Mouse (Mus musculus) frontal cortex, postnatal 10 days (tissue): ENCODE measurements around the gene Arhgef3.

Experiments
- DNase-seq, 2 experiments: peaks; one replicate each; pipeline ENCODE4 v3.0.0; 2022; ENCODE audit warnings: low spot score in 2 of 2, mixed read lengths in 1 of 2

Gene Arhgef3

GRCm38 (mm10) chr14:27310559-27311242, 196.0 kb downstream of the Arhgef3 start:
- DNase-seq = no peak

- DNase-seq = no peak
These were observed 197.7 kb downstream of the Arhgef3 start for GRCm38 (mm10) chr14:27312380-27312779.

- DNase-seq = no peak
These were observed 201.0 kb downstream of the Arhgef3 start for GRCm38 (mm10) chr14:27315737-27316136.

- no peak for DNase-seq
These were observed 202.4 kb downstream of the Arhgef3 start for GRCm38 (mm10) chr14:27317146-27317545.

GRCm38 (mm10) chr14:27319386-27319785, 204.7 kb downstream of the Arhgef3 start:
- DNase-seq = no peak

- DNase-seq = no peak
These were observed 207.3 kb downstream of the Arhgef3 start for GRCm38 (mm10) chr14:27322041-27322440.

GRCm38 (mm10) chr14:27324689-27325088, 210.0 kb downstream of the Arhgef3 start:
- no peak for DNase-seq

GRCm38 (mm10) chr14:27325537-27325936, 210.8 kb downstream of the Arhgef3 start:
- no peak for DNase-seq

GRCm38 (mm10) chr14:27327862-27328261, 213.2 kb downstream of the Arhgef3 start:
- DNase-seq = no peak

- DNase-seq = no peak
These were observed 214.3 kb downstream of the Arhgef3 start for GRCm38 (mm10) chr14:27328952-27329351.

GRCm38 (mm10) chr14:27331490-27332035, 216.9 kb downstream of the Arhgef3 start:
- DNase-seq = no peak

- DNase-seq = no peak
These were observed 217.8 kb downstream of the Arhgef3 start for GRCm38 (mm10) chr14:27332359-27332987.

GRCm38 (mm10) chr14:27335331-27336207, 220.9 kb downstream of the Arhgef3 start:
- peak; percentile 76 to 82 for DNase-seq

GRCm38 (mm10) chr14:27336208-27337114, 221.8 kb downstream of the Arhgef3 start:
- peak; percentile 30 to 31 for DNase-seq

GRCm38 (mm10) chr14:27337156-27337555, 222.5 kb downstream of the Arhgef3 start:
- no peak for DNase-seq

- no peak for DNase-seq
These were observed 223.5 kb downstream of the Arhgef3 start for GRCm38 (mm10) chr14:27338034-27338708.

GRCm38 (mm10) chr14:27340682-27341415, 226.2 kb downstream of the Arhgef3 start:
- no peak for DNase-seq

- no peak for DNase-seq
These were observed 226.8 kb downstream of the Arhgef3 start for GRCm38 (mm10) chr14:27341486-27341885.

GRCm38 (mm10) chr14:27342451-27342850, 227.8 kb downstream of the Arhgef3 start:
- no peak for DNase-seq
